Mouse (Mus musculus): Measurements from ENCODE around the gene Kcnc1. TPM values are rescaled to one million over a fixed set of nuclear protein-coding genes. Genes with fewer than 3 reads are reported as not detected.

The Kcnc1 gene
- total and polyA plus RNA-seq, 3 experiments, result 0.08 to 0.14 TPM; not detected in 1

DNA sequence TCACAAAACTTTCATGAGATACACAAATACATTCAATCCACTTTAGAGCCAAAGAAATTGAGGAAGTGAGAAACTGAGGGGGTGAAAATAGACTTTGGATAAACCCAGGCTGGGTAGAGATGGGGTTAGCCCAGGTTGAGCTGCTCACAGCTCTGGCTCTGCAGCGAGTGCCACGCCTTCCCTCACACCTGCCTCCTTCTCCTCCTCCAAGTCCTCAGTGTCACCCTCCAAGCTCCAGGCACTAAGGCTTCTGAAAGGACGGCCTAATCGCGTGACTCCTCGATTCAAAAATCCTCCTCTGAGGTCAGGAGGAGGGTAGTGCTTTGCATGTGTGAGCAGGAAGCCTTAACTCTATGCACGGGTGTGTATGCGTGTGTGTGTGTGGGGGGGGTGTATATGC, 66.8 kb downstream of the Kcnc1 start:
- Histone ChIP-seq H3K4me3 (replicated peaks in 1 of 3; ENCODE audit: low read depth in 2 of 3, low read length in 2 of 3, poor library complexity in 1 of 3) (no peak overlapping the region), H3K9ac (ENCODE audit: insufficient read depth, low read depth) (no peak overlapping the region), H3K4me1 (ENCODE audit: control insufficient read depth in 1 of 2, insufficient read depth in 2 of 2) (peaks cover 15 to 41% of the 10 kb centered on the region in 2 experiments), H3K9me3 (replicated peaks; ENCODE audit: low read length) (no peaks in the 10 kb centered on the region), H3K36me3 (replicated peaks in 1 of 2; ENCODE audit: control insufficient read depth in 1 of 2, insufficient read depth in 1 of 2, low read length in 1 of 2) (peaks cover 0 to 13% of the 10 kb centered on the region in 2 experiments), H3K27me3 (replicated peaks) (no peaks in the 10 kb centered on the region), H3K4me2 (ENCODE audit: insufficient read depth, low read depth, poor library complexity, severe bottlenecking) (0 out of 2 replicates have a peak overlapping the region, but pooled peaks have one; percentile 8), H3K27ac (ENCODE audit: insufficient read depth, low read depth) (no peak overlapping the region), H3K79me2 (replicated peaks; ENCODE audit: control insufficient read depth, extremely low read depth, insufficient read depth, poor library complexity, severe bottlenecking) (no peaks in the 10 kb centered on the region)
- dilution Hi-C loops (cut with MboI; ENCODE audit: extremely low pct_ligation_motif_present, extremely low pct_unique_long_range_greater_than_20kb, low sequenced_read_pairs), result no loop called here
- TF ChIP-seq MAZ (IDR thresholded peaks at IDR 0.05; ENCODE audit: low read depth, low read length) (no peak), CHD1 (IDR thresholded peaks at IDR 0.05; ENCODE audit: low read depth, low read length) (no peak), PAX5 (IDR thresholded peaks at IDR 0.05; ENCODE audit: low read length) (no peak), BHLHE40 (IDR thresholded peaks at IDR 0.05; ENCODE audit: low read depth, low read length) (peak; percentile 55; the same call in 1 of the 2 replicates), UBTF (IDR thresholded peaks at IDR 0.05; ENCODE audit: low read depth, low read length) (no peak), EP300 (IDR thresholded peaks at IDR 0.05; ENCODE audit: low read length) (peak; percentile 52), IRF4 (IDR thresholded peaks at IDR 0.05; ENCODE audit: low read depth, low read length) (peak; percentile 41; the same call in 1 of the 2 replicates), HCFC1 (IDR thresholded peaks at IDR 0.05; ENCODE audit: low read depth, low read length) (no peak), USF2 (conservative IDR thresholded peaks at IDR 0.05; ENCODE audit: low read depth, low read length) (no peak)
- in situ Hi-C loops (cut with MboI; ENCODE audit: low pct_ligation_motif_present, low pct_unique_long_range_greater_than_20kb, low sequenced_read_pairs), result no loop called here
- DNase-seq (ENCODE audit: extremely low read depth), result peak; percentile 60

DNA sequence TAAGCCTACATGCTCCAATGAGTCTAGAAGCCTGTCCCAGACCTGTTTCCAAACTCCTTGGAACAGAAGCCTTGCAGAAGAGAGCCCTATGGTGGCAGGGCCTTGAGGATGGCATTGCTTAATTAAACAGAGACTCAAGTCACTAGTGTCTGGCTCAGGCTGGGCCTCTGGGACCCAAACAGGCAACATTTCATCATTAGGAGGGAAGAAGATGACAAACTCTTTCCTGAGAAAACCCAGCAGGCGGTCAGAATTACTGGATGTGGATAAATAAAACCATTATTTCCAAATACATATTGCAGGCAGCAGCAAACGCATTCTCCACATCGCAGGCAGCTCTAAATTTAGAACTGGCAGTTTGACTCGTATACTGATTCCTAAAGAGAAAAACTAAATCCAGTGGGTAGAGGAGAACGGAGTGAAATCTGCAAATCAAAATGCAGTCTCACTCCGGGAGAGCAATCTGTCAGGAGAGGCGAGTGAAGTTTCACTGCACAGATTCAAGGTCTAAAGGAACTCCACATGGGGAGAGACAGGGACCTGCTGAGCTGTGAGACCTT, 70.2 kb downstream of the Kcnc1 start:
- no peak for TF ChIP-seq CTCF (conservative IDR thresholded peaks at IDR 0.05 in 1 of 2, IDR thresholded peaks at IDR 0.05 in 1 of 2; ENCODE audit: low read depth in 2 of 2, low read length in 2 of 2)
- TF ChIP-seq TBP (conservative IDR thresholded peaks at IDR 0.05; ENCODE audit: low read depth, low read length), result no peak
- no peak for TF ChIP-seq KAT2A (IDR thresholded peaks at IDR 0.05; ENCODE audit: insufficient replicate concordance, low read length)
- Histone ChIP-seq H3K9me3 (replicated peaks; ENCODE audit: low read length) (no peaks in the 10 kb centered on the region), H3K4me3 (replicated peaks in 1 of 3; ENCODE audit: low read depth in 2 of 3, low read length in 2 of 3, poor library complexity in 1 of 3) (no peak overlapping the region), H3K4me2 (ENCODE audit: insufficient read depth, low read depth, poor library complexity, severe bottlenecking) (no peak overlapping the region), H3K79me2 (replicated peaks; ENCODE audit: control insufficient read depth, extremely low read depth, insufficient read depth, poor library complexity, severe bottlenecking) (no peaks in the 10 kb centered on the region), H3K27ac (ENCODE audit: insufficient read depth, low read depth) (no peak overlapping the region), H3K36me3 (replicated peaks in 1 of 2; ENCODE audit: control insufficient read depth in 1 of 2, insufficient read depth in 1 of 2, low read length in 1 of 2) (peaks cover 0 to 4% of the 10 kb centered on the region in 2 experiments), H3K9ac (ENCODE audit: insufficient read depth, low read depth) (no peak overlapping the region), H3K27me3 (replicated peaks) (no peaks in the 10 kb centered on the region), H3K4me1 (ENCODE audit: control insufficient read depth in 1 of 2, insufficient read depth in 2 of 2) (peaks cover 15 to 59% of the 10 kb centered on the region in 2 experiments)
- in situ Hi-C loops (cut with MboI; ENCODE audit: low pct_ligation_motif_present, low pct_unique_long_range_greater_than_20kb, low sequenced_read_pairs) (no loop called here), dilution Hi-C loops (cut with MboI; ENCODE audit: extremely low pct_ligation_motif_present, extremely low pct_unique_long_range_greater_than_20kb, low sequenced_read_pairs) (no loop called here)
- DNase-seq (ENCODE audit: extremely low read depth), result no peak

DNA sequence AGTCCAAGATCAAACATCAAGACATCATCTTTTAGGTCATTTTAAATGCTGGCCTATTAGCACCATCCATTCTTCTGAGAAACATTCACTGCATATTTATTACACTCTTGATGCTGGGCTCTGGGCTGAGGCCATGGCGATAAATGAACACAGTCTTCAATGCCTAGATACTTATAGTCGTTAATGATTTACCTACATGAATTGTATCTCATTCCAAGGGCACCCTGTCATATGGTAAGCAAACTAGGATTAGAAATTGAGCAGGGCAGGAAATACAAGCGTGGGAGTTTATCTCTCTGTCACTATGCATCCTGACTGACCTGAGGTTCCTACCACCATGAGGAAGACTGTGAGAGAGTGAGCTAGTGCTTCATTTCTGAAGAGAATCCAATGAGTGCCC, 73.2 kb downstream of the Kcnc1 start:
- Histone ChIP-seq H3K27me3 (replicated peaks) (no peaks in the 10 kb centered on the region), H3K36me3 (replicated peaks in 1 of 2; ENCODE audit: control insufficient read depth in 1 of 2, insufficient read depth in 1 of 2, low read length in 1 of 2) (peaks cover 0 to 2% of the 10 kb centered on the region in 2 experiments), H3K4me3 (replicated peaks in 1 of 3; ENCODE audit: low read depth in 2 of 3, low read length in 2 of 3, poor library complexity in 1 of 3) (no peak overlapping the region), H3K27ac (ENCODE audit: insufficient read depth, low read depth) (no peak overlapping the region), H3K4me1 (ENCODE audit: control insufficient read depth in 1 of 2, insufficient read depth in 2 of 2) (peaks cover 0 to 44% of the 10 kb centered on the region in 2 experiments; a peak in 2 of 4 replicates), H3K9ac (ENCODE audit: insufficient read depth, low read depth) (no peak overlapping the region), H3K79me2 (replicated peaks; ENCODE audit: control insufficient read depth, extremely low read depth, insufficient read depth, poor library complexity, severe bottlenecking) (no peaks in the 10 kb centered on the region), H3K4me2 (ENCODE audit: insufficient read depth, low read depth, poor library complexity, severe bottlenecking) (no peak overlapping the region), H3K9me3 (replicated peaks; ENCODE audit: low read length) (no peaks in the 10 kb centered on the region)
- DNase-seq (ENCODE audit: extremely low read depth), result no peak
- in situ Hi-C loops (cut with MboI; ENCODE audit: low pct_ligation_motif_present, low pct_unique_long_range_greater_than_20kb, low sequenced_read_pairs), result no loop called here
- dilution Hi-C loops (cut with MboI; ENCODE audit: extremely low pct_ligation_motif_present, extremely low pct_unique_long_range_greater_than_20kb, low sequenced_read_pairs), result no loop called here
- TF ChIP-seq ZKSCAN1 (IDR thresholded peaks at IDR 0.05; ENCODE audit: borderline replicate concordance, low read depth, low read length), result no peak
- TF ChIP-seq CHD2 (IDR thresholded peaks at IDR 0.05; ENCODE audit: low read length), result no peak
- no peak for TF ChIP-seq MAZ (IDR thresholded peaks at IDR 0.05; ENCODE audit: low read depth, low read length)
- TF ChIP-seq ZMIZ1 (IDR thresholded peaks at IDR 0.05; ENCODE audit: low read depth, low read length), result no peak
- TF ChIP-seq RCOR1 (conservative IDR thresholded peaks at IDR 0.05; ENCODE audit: low read depth, low read length), result no peak
- TF ChIP-seq MXI1 (IDR thresholded peaks at IDR 0.05; ENCODE audit: low read depth, low read length), result no peak
- no peak for TF ChIP-seq MEF2A (IDR thresholded peaks at IDR 0.05; ENCODE audit: borderline replicate concordance, low read depth, low read length)
- TF ChIP-seq EP300 (IDR thresholded peaks at IDR 0.05; ENCODE audit: low read length), result no peak
- no peak for TF ChIP-seq JUND (conservative IDR thresholded peaks at IDR 0.05; ENCODE audit: low read depth, low read length)
- TF ChIP-seq GABPA (IDR thresholded peaks at IDR 0.05; ENCODE audit: insufficient replicate concordance, low read depth, low read length), result no peak
- TF ChIP-seq SMC3 (IDR thresholded peaks at IDR 0.05; ENCODE audit: low read depth, low read length), result no peak
- TF ChIP-seq ZC3H11A (IDR thresholded peaks at IDR 0.05; ENCODE audit: low read depth, low read length), result no peak
- no peak for TF ChIP-seq USF2 (conservative IDR thresholded peaks at IDR 0.05; ENCODE audit: low read depth, low read length)

Measured in CH12.LX (cell line).